Mouse (Mus musculus) thymus, adult 2 months (tissue): ENCODE data around the gene Dscam. TPM values are rescaled to one million over a fixed set of nuclear protein-coding genes. Genes with fewer than 3 reads are reported as not detected.

Experiments
- DNase-seq: peaks from one replicate; pipeline ENCODE4 v3.0.0; 2021
- H3K27ac ChIP-seq: fragments of 200-500 bp; 2 replicates; pipeline ENCODE4 v1.5.1; 2012; ENCODE audit warnings: low read length, control low read depth; ENCODE audit not compliant: control insufficient read depth, insufficient read depth
- H3K27me3 ChIP-seq: fragments of 200-500 bp; 2 replicates; pipeline ENCODE4 v1.6.1; 2012; ENCODE audit warnings: mild to moderate bottlenecking, low read length, moderate library complexity, mixed read lengths; ENCODE audit not compliant: control insufficient read depth, insufficient read depth
- H3K36me3 ChIP-seq: fragments of 200-500 bp; 2 replicates; pipeline ENCODE4 v1.6.1; 2012; ENCODE audit warnings: mild to moderate bottlenecking, low read length, moderate library complexity; ENCODE audit not compliant: control insufficient read depth, insufficient read depth
- H3K4me1 ChIP-seq: fragments of 200-500 bp; replicated peaks from 2 replicates; pipeline ENCODE4 v1.6.1; 2012; ENCODE audit warnings: low read length; ENCODE audit not compliant: control insufficient read depth, insufficient read depth
- H3K4me3 ChIP-seq: fragments of 200-500 bp; 2 replicates; pipeline ENCODE4 v1.5.1; 2012; ENCODE audit warnings: mild to moderate bottlenecking, low read length, control low read depth, moderate library complexity; ENCODE audit not compliant: control insufficient read depth, insufficient read depth
- CTCF ChIP-seq: fragments of 200-500 bp; IDR thresholded peaks from 2 replicates; pipeline ENCODE4 v1.5.1; 2012; ENCODE audit warnings: mild to moderate bottlenecking, control low read depth, low read length, moderate library complexity, borderline replicate concordance; ENCODE audit not compliant: control insufficient read depth, poor library complexity, insufficient read depth; ENCODE audit errors: extremely low read depth
- POLR2A ChIP-seq: fragments of 200-500 bp; IDR thresholded peaks from 2 replicates; pipeline ENCODE4 v1.6.1; 2012; ENCODE audit warnings: mild to moderate bottlenecking, low read length, control low read depth, moderate library complexity; ENCODE audit not compliant: control insufficient read depth, poor library complexity, insufficient read depth; ENCODE audit errors: extremely low read depth
- whole genome bisulfite sequencing: fragments of 180-500 bp; shearing (Covaris S2); methylation state at CpG from one replicate; pipeline ENCODE4 v1.1.7; 2018; 5-methylcytosine and 5-hydroxymethylcytosine counted together
- polyA plus RNA-seq: library from polyadenylated mRNA; depleted of rRNA; stranded (reverse); fragments of >200 nt; gene quantifications from 2 replicates; pipeline ENCODE4 v1.2.3, GENCODE M21; 2012

The Dscam gene
- polyA plus RNA-seq, 1 experiment = 0.28 TPM

- TF ChIP-seq POLR2A (no peak), CTCF (no peak)
Observed at GRCm38 (mm10) chr16:97194179-97194578, 23.6 kb upstream of the Dscam start.

DNA sequence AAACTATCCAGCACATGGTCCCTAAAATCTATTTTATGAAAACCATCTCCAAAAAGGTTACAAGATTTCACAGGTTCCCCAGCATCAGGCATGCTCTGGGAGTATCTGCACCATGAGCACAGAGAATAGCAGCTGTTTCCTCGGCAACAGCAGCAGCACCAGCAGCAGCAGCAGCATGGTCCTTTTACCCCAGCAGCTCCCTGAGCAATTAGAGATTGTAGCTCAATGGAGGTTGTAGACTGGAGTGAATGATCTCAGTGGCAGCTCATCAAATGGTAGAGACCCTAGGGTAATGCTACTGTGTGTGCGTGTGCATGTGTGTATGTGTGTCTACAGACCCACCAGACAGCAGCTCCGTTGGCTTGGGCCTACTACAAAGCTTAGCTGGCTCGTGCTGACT lies 21.7 kb upstream of the Dscam start:
- no peak overlapping the region for H3K27ac ChIP-seq
- no peaks in the 10 kb centered on the region for H3K36me3 ChIP-seq
- no peaks in the 10 kb centered on the region for H3K4me1 ChIP-seq
- WGBS = 93% methylated on average over 4 of the region's 4 CpGs
- H3K4me3 ChIP-seq = no peak overlapping the region
- H3K27me3 ChIP-seq = no peaks in the 10 kb centered on the region
- no peak for DNase-seq
- no peak for TF ChIP-seq POLR2A

More at GRCm38 (mm10) chr16:97194179-97194578, 23.6 kb upstream of the Dscam start:
- Histone ChIP-seq H3K27me3 (no peaks in the 10 kb centered on the region), H3K36me3 (no peaks in the 10 kb centered on the region), H3K4me3 (no peak overlapping the region), H3K4me1 (no peaks in the 10 kb centered on the region), H3K27ac (no peak overlapping the region)
- 96% methylated on average over 1 of the region's 1 CpGs for WGBS
- DNase-seq = no peak

DNA sequence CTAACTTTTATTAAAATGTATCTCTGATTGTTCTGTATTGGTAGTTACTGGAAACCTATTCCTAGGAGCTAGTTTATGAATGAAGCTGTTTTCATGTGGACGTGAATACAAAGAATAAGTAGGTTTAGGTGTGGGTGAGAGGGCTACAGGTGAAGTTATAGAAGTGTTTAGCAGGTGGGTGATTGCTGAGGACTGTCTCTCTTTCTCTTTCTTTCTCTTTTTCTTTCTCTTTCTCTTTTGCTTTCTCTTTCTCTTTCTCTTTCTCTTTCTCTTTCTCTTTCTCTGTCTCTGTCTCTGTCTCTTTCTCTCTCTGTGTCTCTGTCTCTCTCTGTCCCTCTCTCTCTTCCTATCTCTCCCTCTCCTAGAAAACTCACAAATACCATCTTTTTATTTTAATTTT lies 20.1 kb upstream of the Dscam start:
- H3K4me1 ChIP-seq = no peaks in the 10 kb centered on the region
- 90% methylated on average over 1 of the region's 1 CpGs for WGBS
- H3K4me3 ChIP-seq = no peak overlapping the region
- no peak for TF ChIP-seq POLR2A
- no peak for TF ChIP-seq CTCF
- no peak overlapping the region for H3K27ac ChIP-seq
- no peaks in the 10 kb centered on the region for H3K27me3 ChIP-seq
- no peak for DNase-seq
- H3K36me3 ChIP-seq = no peaks in the 10 kb centered on the region

GRCm38 (mm10) chr16:97171500-97171899 lies 948 bp upstream of the Dscam start:
- 91% methylated on average over 8 of the region's 8 CpGs for WGBS
- TF ChIP-seq CTCF (no peak), POLR2A (no peak)
- Histone ChIP-seq H3K4me1 (no peaks in the 10 kb centered on the region), H3K27me3 (no peaks in the 10 kb centered on the region; the same call in 1 of the 2 replicates), H3K27ac (no peak overlapping the region), H3K36me3 (no peaks in the 10 kb centered on the region), H3K4me3 (no peak overlapping the region)
- DNase-seq = no peak

GRCm38 (mm10) chr16:97169901-97170512 lies 545 bp downstream of the Dscam start:
- no peaks in the 10 kb centered on the region for H3K4me1 ChIP-seq
- H3K27me3 ChIP-seq = no peaks in the 10 kb centered on the region; the same call in 1 of the 2 replicates
- TF ChIP-seq POLR2A (no peak), CTCF (no peak)
- no peak for DNase-seq
- H3K4me3 ChIP-seq = no peak overlapping the region
- H3K27ac ChIP-seq = no peak overlapping the region
- WGBS = 12% methylated on average over 51 of the region's 51 CpGs
- no peaks in the 10 kb centered on the region for H3K36me3 ChIP-seq

- Histone ChIP-seq H3K27me3 (no peaks in the 10 kb centered on the region; the same call in 1 of the 2 replicates), H3K27ac (no peak overlapping the region), H3K36me3 (no peaks in the 10 kb centered on the region), H3K4me1 (no peaks in the 10 kb centered on the region), H3K4me3 (no peak overlapping the region)
- TF ChIP-seq POLR2A (no peak), CTCF (no peak)
- DNase-seq = no peak
- WGBS = 67% methylated on average over 3 of the region's 3 CpGs
Observed at GRCm38 (mm10) chr16:97168614-97169013, 1.9 kb downstream of the Dscam start.

GRCm38 (mm10) chr16:97168030-97168429 lies 2.5 kb downstream of the Dscam start:
- Histone ChIP-seq H3K36me3 (no peaks in the 10 kb centered on the region), H3K27me3 (no peaks in the 10 kb centered on the region; the same call in 1 of the 2 replicates), H3K4me1 (no peaks in the 10 kb centered on the region), H3K27ac (no peak overlapping the region), H3K4me3 (no peak overlapping the region)
- WGBS = 98% methylated on average over 1 of the region's 1 CpGs
- TF ChIP-seq POLR2A (no peak), CTCF (no peak)
- no peak for DNase-seq
